Mouse (Mus musculus): ENCODE measurements around the gene Vmn1r88.
"Not testable (repeated sequence)": the region's sequence is repeated elsewhere in the genome, so short reads cannot be mapped to it uniquely, and the experiment has no call there.

Vmn1r88 gene

DNA sequence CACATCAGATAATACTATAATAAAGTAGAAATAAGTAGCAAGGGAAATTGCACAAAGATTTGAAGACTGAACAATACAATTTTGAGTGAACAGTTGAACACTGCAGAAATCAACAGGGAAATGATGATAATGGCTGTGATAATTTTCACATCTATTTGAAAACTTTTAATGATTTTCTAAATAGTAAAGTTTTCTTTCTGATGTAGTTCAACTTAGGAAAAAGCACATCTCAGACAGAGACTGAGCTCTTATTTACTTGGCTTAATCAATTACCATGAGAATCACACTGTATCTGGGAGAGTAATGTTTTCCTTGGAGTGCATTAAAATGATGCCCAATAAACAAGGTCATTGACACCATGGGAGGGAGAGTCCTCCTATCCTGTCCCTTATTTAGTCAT, at the start of gene Vmn1r88:
Vmn1r88 (plus strand) TSS at position 301 of the 400 bp plus-strand sequence.
- DNase-seq (ENCODE audit: low read depth, low spot score): no peak

GRCm38 (mm10) chr7:13119817-13120216, 39.6 kb upstream of the Vmn1r88 start, which contains the start of gene Vmn1r86:
Vmn1r86 (minus strand) TSS chr7:13119917.
- no peak for DNase-seq (ENCODE audit: low read depth, low spot score)

- DNase-seq (ENCODE audit: low read depth, low spot score): not testable (repeated sequence)
Measured at GRCm38 (mm10) chr7:13123554-13124153, 35.7 kb upstream of the Vmn1r88 start.

DNA sequence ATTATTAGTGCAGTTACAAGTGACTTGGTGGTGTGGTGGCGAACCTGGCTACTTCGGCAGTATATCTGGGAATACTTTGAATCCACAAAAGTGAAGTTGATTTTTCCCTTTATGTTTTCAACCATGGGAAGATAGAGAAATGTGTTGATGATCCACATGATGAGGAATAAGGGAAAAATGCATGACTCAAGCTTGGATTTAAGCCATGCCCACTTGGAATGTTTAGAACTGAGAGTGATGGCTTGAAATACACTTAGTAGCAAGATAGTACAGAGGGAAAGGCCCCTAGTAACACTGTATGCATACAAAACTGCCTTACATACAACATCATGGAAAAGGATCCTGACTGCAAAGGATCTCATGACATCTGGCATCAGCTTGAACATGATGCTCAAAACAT, 27.5 kb upstream of the Vmn1r88 start:
- DNase-seq (ENCODE audit: low read depth, low spot score): no peak

DNA sequence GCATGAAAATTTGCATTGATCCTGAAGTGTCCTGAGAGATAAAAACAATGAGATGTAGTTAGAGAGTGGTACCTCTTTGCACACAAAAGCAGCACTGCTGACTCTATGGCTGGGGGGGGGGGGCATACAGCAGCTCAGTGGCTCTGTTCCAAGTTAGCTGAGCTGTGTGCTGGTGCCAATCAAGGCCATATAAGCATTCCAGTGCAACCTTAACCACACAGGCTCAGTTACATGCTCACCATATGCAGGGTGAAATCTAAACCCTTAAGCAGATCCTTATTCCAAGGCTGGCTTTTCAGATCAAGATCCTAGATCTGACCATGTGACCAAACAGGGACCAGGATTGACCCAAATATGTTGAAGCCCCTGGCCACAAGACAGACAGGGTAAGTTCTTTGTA, 22.0 kb upstream of the Vmn1r88 start:
- DNase-seq (ENCODE audit: low read depth, low spot score): no peak

DNA sequence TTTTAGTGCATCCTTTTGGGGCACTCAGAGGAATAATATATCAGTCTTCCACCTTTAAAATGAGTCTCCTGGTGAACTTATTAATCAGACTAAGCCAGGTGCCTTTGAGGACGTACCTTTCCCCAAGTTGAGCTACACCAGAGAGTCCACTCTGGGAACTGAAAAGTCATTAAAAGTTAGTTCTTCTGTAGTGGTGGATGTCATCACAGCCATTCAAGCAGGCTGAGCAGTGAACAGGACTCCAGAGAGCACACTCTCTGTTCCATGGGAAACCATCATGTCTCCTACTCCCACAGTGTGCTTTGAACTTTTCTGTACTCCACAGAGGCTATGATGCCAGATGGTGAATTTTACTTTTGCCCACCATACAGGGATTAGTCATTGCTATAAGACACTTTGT, 19.3 kb upstream of the Vmn1r88 start, which contains the start of gene Vmn1r87:
Vmn1r87 (minus strand) TSS at position 101 of the 400 bp plus-strand sequence.
- no peak for DNase-seq (ENCODE audit: low read depth, low spot score)

GRCm38 (mm10) chr7:13212720-13213119, 53.4 kb downstream of the Vmn1r88 start, which contains the start of gene Vmn1r89:
Vmn1r89 (plus strand) TSS chr7:13213020.
- DNase-seq (ENCODE audit: low read depth, low spot score): no peak
